Mouse (Mus musculus): ENCODE measurements around the gene Ccdc9. TPM values are rescaled to one million over a fixed set of nuclear protein-coding genes. Genes with fewer than 3 reads are reported as not detected.
A peak's percentile ranks its signal among the peaks of the same experiment; 100 is the strongest.

Gene Ccdc9
- polyA plus RNA-seq, 1 experiment from 2014 or later: 23.4 TPM

- H3K27ac ChIP-seq (ENCODE audit: low read length): peak overlapping the region; percentile 61; the same call in 1 of the 2 replicates
- no peaks in the 10 kb centered on the region for H3K36me3 ChIP-seq (ENCODE audit: control insufficient read depth, insufficient read depth, low read length)
- no peaks in the 10 kb centered on the region for H3K9me3 ChIP-seq (ENCODE audit: control insufficient read depth, low read depth, low read length)
- peak; percentile 42 for ATAC-seq (ENCODE audit: insufficient number of reproducible peaks, insufficient read depth, low FRiP score, low read depth)
- H3K4me2 ChIP-seq (replicated peaks; ENCODE audit: low read depth, low read length): peak overlapping the region; percentile 49
- 0 out of 2 replicates have a peak, but pooled peaks cover 9% of the 10 kb centered on the region for H3K4me1 ChIP-seq (ENCODE audit: control insufficient read depth, insufficient read depth, low read length)
- 1% methylated on average over 22 of the region's 22 CpGs for WGBS
- H3K9ac ChIP-seq (replicated peaks; ENCODE audit: low read depth, low read length): peak overlapping the region; percentile 26; the same call in 1 of the 2 replicates
- H3K4me3 ChIP-seq (ENCODE audit: low read depth, low read length): peak overlapping the region; percentile 16
- no peaks in the 10 kb centered on the region for H3K27me3 ChIP-seq (ENCODE audit: control insufficient read depth, insufficient read depth, low read length)
Observed at GRCm38 (mm10) chr7:16296766-16297390, 10.3 kb upstream of the Ccdc9 start.

GRCm38 (mm10) chr7:16296146-16296545 lies 9.6 kb upstream of the Ccdc9 start:
- H3K4me2 ChIP-seq (replicated peaks; ENCODE audit: low read depth, low read length): peak overlapping the region; percentile 49; the same call in 1 of the 2 replicates
- 31% methylated on average over 2 of the region's 2 CpGs for whole genome bisulfite sequencing
- no peak for ATAC-seq (ENCODE audit: insufficient number of reproducible peaks, insufficient read depth, low FRiP score, low read depth)
- 0 out of 2 replicates have a peak, but pooled peaks cover 9% of the 10 kb centered on the region for H3K4me1 ChIP-seq (ENCODE audit: control insufficient read depth, insufficient read depth, low read length)
- no peaks in the 10 kb centered on the region for H3K36me3 ChIP-seq (ENCODE audit: control insufficient read depth, insufficient read depth, low read length)
- no peaks in the 10 kb centered on the region for H3K9me3 ChIP-seq (ENCODE audit: control insufficient read depth, low read depth, low read length)
- H3K9ac ChIP-seq (replicated peaks; ENCODE audit: low read depth, low read length): no peak overlapping the region
- no peaks in the 10 kb centered on the region for H3K27me3 ChIP-seq (ENCODE audit: control insufficient read depth, insufficient read depth, low read length)
- peak overlapping the region; percentile 61; the same call in 1 of the 2 replicates for H3K27ac ChIP-seq (ENCODE audit: low read length)
- no peak overlapping the region; the same call in 1 of the 2 replicates for H3K4me3 ChIP-seq (ENCODE audit: low read depth, low read length)

GRCm38 (mm10) chr7:16295321-16295900 lies 8.8 kb upstream of the Ccdc9 start:
- H3K9ac ChIP-seq (replicated peaks; ENCODE audit: low read depth, low read length): 0 out of 2 replicates have a peak overlapping the region, but pooled peaks have one; percentile 7
- peak overlapping the region; percentile 43 for H3K4me3 ChIP-seq (ENCODE audit: low read depth, low read length)
- peak overlapping the region; percentile 83 for H3K4me2 ChIP-seq (replicated peaks; ENCODE audit: low read depth, low read length)
- no peaks in the 10 kb centered on the region for H3K27me3 ChIP-seq (ENCODE audit: control insufficient read depth, insufficient read depth, low read length)
- peak; percentile 59 for ATAC-seq (ENCODE audit: insufficient number of reproducible peaks, insufficient read depth, low FRiP score, low read depth)
- no peaks in the 10 kb centered on the region for H3K9me3 ChIP-seq (ENCODE audit: control insufficient read depth, low read depth, low read length)
- peak overlapping the region; percentile 84 for H3K27ac ChIP-seq (ENCODE audit: low read length)
- H3K36me3 ChIP-seq (ENCODE audit: control insufficient read depth, insufficient read depth, low read length): no peaks in the 10 kb centered on the region
- WGBS: 2% methylated on average over 41 of the region's 41 CpGs
- H3K4me1 ChIP-seq (ENCODE audit: control insufficient read depth, insufficient read depth, low read length): 0 out of 2 replicates have a peak, but pooled peaks cover 9% of the 10 kb centered on the region

- WGBS: under 1% methylated on average over 23 of the region's 23 CpGs
- ATAC-seq (ENCODE audit: insufficient number of reproducible peaks, insufficient read depth, low FRiP score, low read depth): peak; percentile 72
Observed at GRCm38 (mm10) chr7:16294837-16295236, 8.2 kb upstream of the Ccdc9 start.

GRCm38 (mm10) chr7:16294346-16294745 lies 7.8 kb upstream of the Ccdc9 start:
- H3K4me1 ChIP-seq (ENCODE audit: control insufficient read depth, insufficient read depth, low read length): 0 out of 2 replicates have a peak, but pooled peaks cover 9% of the 10 kb centered on the region
- H3K27me3 ChIP-seq (ENCODE audit: control insufficient read depth, insufficient read depth, low read length): no peaks in the 10 kb centered on the region
- no peak overlapping the region for H3K27ac ChIP-seq (ENCODE audit: low read length)
- no peak for ATAC-seq (ENCODE audit: insufficient number of reproducible peaks, insufficient read depth, low FRiP score, low read depth)
- H3K36me3 ChIP-seq (ENCODE audit: control insufficient read depth, insufficient read depth, low read length): no peaks in the 10 kb centered on the region
- peak overlapping the region; percentile 83; the same call in 1 of the 2 replicates for H3K4me2 ChIP-seq (replicated peaks; ENCODE audit: low read depth, low read length)
- H3K4me3 ChIP-seq (ENCODE audit: low read depth, low read length): no peak overlapping the region
- no peaks in the 10 kb centered on the region for H3K9me3 ChIP-seq (ENCODE audit: control insufficient read depth, low read depth, low read length)
- whole genome bisulfite sequencing: 25% methylated on average over 4 of the region's 4 CpGs
- no peak overlapping the region for H3K9ac ChIP-seq (replicated peaks; ENCODE audit: low read depth, low read length)

More at GRCm38 (mm10) chr7:16294837-16295236, 8.2 kb upstream of the Ccdc9 start:
- Histone ChIP-seq H3K4me2 (replicated peaks; ENCODE audit: low read depth, low read length) (peak overlapping the region; percentile 83), H3K27ac (ENCODE audit: low read length) (peak overlapping the region; percentile 84), H3K36me3 (ENCODE audit: control insufficient read depth, insufficient read depth, low read length) (no peaks in the 10 kb centered on the region), H3K4me3 (ENCODE audit: low read depth, low read length) (peak overlapping the region; percentile 43), H3K9ac (replicated peaks; ENCODE audit: low read depth, low read length) (no peak overlapping the region; the same call in 1 of the 2 replicates), H3K9me3 (ENCODE audit: control insufficient read depth, low read depth, low read length) (no peaks in the 10 kb centered on the region), H3K4me1 (ENCODE audit: control insufficient read depth, insufficient read depth, low read length) (0 out of 2 replicates have a peak, but pooled peaks cover 9% of the 10 kb centered on the region), H3K27me3 (ENCODE audit: control insufficient read depth, insufficient read depth, low read length) (no peaks in the 10 kb centered on the region)

- no peak for ATAC-seq (ENCODE audit: insufficient number of reproducible peaks, insufficient read depth, low FRiP score, low read depth)
- WGBS: 74% methylated on average over 1 of the region's 1 CpGs
- H3K4me3 ChIP-seq (ENCODE audit: low read depth, low read length): no peak overlapping the region
Observed at GRCm38 (mm10) chr7:16287791-16288190, 1.2 kb upstream of the Ccdc9 start.

GRCm38 (mm10) chr7:16287016-16287415 lies 421 bp upstream of the Ccdc9 start:
- Histone ChIP-seq H3K4me2 (replicated peaks; ENCODE audit: low read depth, low read length) (peak overlapping the region; percentile 46), H3K4me1 (ENCODE audit: control insufficient read depth, insufficient read depth, low read length) (peaks cover 7% of the 10 kb centered on the region; the same call in 1 of the 2 replicates), H3K9me3 (ENCODE audit: control insufficient read depth, low read depth, low read length) (no peaks in the 10 kb centered on the region), H3K4me3 (ENCODE audit: low read depth, low read length) (peak overlapping the region; percentile 61), H3K9ac (replicated peaks; ENCODE audit: low read depth, low read length) (peak overlapping the region; percentile 69), H3K36me3 (ENCODE audit: control insufficient read depth, insufficient read depth, low read length) (peaks cover 19% of the 10 kb centered on the region), H3K27me3 (ENCODE audit: control insufficient read depth, insufficient read depth, low read length) (no peaks in the 10 kb centered on the region), H3K27ac (ENCODE audit: low read length) (peak overlapping the region; percentile 96; the same call in 1 of the 2 replicates)
- 78% methylated on average over 2 of the region's 2 CpGs for WGBS
- no peak for ATAC-seq (ENCODE audit: insufficient number of reproducible peaks, insufficient read depth, low FRiP score, low read depth)

More at GRCm38 (mm10) chr7:16287791-16288190, 1.2 kb upstream of the Ccdc9 start:
- Histone ChIP-seq H3K4me2 (replicated peaks; ENCODE audit: low read depth, low read length) (no peak overlapping the region), H3K36me3 (ENCODE audit: control insufficient read depth, insufficient read depth, low read length) (peaks cover 12% of the 10 kb centered on the region), H3K27me3 (ENCODE audit: control insufficient read depth, insufficient read depth, low read length) (no peaks in the 10 kb centered on the region), H3K9me3 (ENCODE audit: control insufficient read depth, low read depth, low read length) (no peaks in the 10 kb centered on the region), H3K27ac (ENCODE audit: low read length) (no peak overlapping the region), H3K9ac (replicated peaks; ENCODE audit: low read depth, low read length) (no peak overlapping the region), H3K4me1 (ENCODE audit: control insufficient read depth, insufficient read depth, low read length) (peaks cover 7% of the 10 kb centered on the region; the same call in 1 of the 2 replicates)

- peaks cover 34% of the 10 kb centered on the region for H3K36me3 ChIP-seq (ENCODE audit: control insufficient read depth, insufficient read depth, low read length)
- peak overlapping the region; percentile 64 for H3K4me2 ChIP-seq (replicated peaks; ENCODE audit: low read depth, low read length)
- peak; percentile 62 for ATAC-seq (ENCODE audit: insufficient number of reproducible peaks, insufficient read depth, low FRiP score, low read depth)
- peak overlapping the region; percentile 61 for H3K4me3 ChIP-seq (ENCODE audit: low read depth, low read length)
- peak overlapping the region; percentile 66; the same call in 1 of the 2 replicates for H3K27ac ChIP-seq (ENCODE audit: low read length)
- 1% methylated on average over 14 of the region's 14 CpGs for WGBS
- H3K9me3 ChIP-seq (ENCODE audit: control insufficient read depth, low read depth, low read length): no peaks in the 10 kb centered on the region
- no peaks in the 10 kb centered on the region for H3K27me3 ChIP-seq (ENCODE audit: control insufficient read depth, insufficient read depth, low read length)
- no peak overlapping the region for H3K9ac ChIP-seq (replicated peaks; ENCODE audit: low read depth, low read length)
- peaks cover 7% of the 10 kb centered on the region; the same call in 1 of the 2 replicates for H3K4me1 ChIP-seq (ENCODE audit: control insufficient read depth, insufficient read depth, low read length)
Observed at GRCm38 (mm10) chr7:16285450-16286025, 1.1 kb downstream of the Ccdc9 start.
